Mouse (Mus musculus) liver, embryonic 15.5 days (tissue): ENCODE measurements around the gene Fbxo21. TPM values are rescaled to one million over a fixed set of nuclear protein-coding genes. Genes with fewer than 3 reads are reported as not detected.

ENCODE experiments used
- ATAC-seq: fragments of 200-750 bp; cut with Nextera tagmentation; 2 replicates; pipeline ENCODE4 v1.8.0; 2017; ENCODE audit warnings: moderate number of reproducible peaks, mild to moderate bottlenecking, moderate library complexity; ENCODE audit not compliant: insufficient read depth
- H3K27ac ChIP-seq: fragments of 300-500 bp; sonication (generic); replicated peaks from 2 replicates; pipeline ENCODE4 v1.5.1; 2015; ENCODE audit warnings: mild to moderate bottlenecking, inconsistent platforms
- H3K27me3 ChIP-seq: fragments of 300-500 bp; sonication (generic); 2 replicates; pipeline ENCODE4 v1.6.1; 2015; ENCODE audit warnings: mild to moderate bottlenecking, inconsistent platforms
- H3K36me3 ChIP-seq: fragments of 300-500 bp; sonication (generic); replicated peaks from 2 replicates; pipeline ENCODE4 v1.6.1; 2015; ENCODE audit warnings: moderate library complexity, mild to moderate bottlenecking, inconsistent platforms
- H3K4me1 ChIP-seq: fragments of 300-500 bp; sonication (generic); replicated peaks from 2 replicates; pipeline ENCODE4 v1.6.1; 2015; ENCODE audit warnings: inconsistent platforms
- H3K4me2 ChIP-seq: fragments of 300-500 bp; sonication (generic); 2 replicates; pipeline ENCODE4 v1.6.1; 2015; ENCODE audit warnings: moderate library complexity, mild to moderate bottlenecking, inconsistent platforms
- H3K4me3 ChIP-seq: fragments of 300-500 bp; sonication (generic); replicated peaks from 2 replicates; pipeline ENCODE4 v1.5.1; 2015; ENCODE audit warnings: mild to moderate bottlenecking, inconsistent platforms
- H3K9ac ChIP-seq: fragments of 300-500 bp; sonication (generic); 2 replicates; pipeline ENCODE4 v1.6.1; 2015; ENCODE audit warnings: moderate library complexity, mild to moderate bottlenecking, inconsistent platforms
- H3K9me3 ChIP-seq: fragments of 300-500 bp; sonication (generic); replicated peaks from 2 replicates; pipeline ENCODE4 v1.6.1; 2016; ENCODE audit warnings: inconsistent platforms
- WGBS: fragments of 180-500 bp; shearing (Covaris S2); methylation state at CpG from one replicate; pipeline ENCODE4 v1.1.7; 2015; ENCODE audit warnings: mixed read lengths; ENCODE audit not compliant: insufficient replicate concordance; 5-methylcytosine and 5-hydroxymethylcytosine counted together
- polyA plus RNA-seq: library from polyadenylated mRNA; unstranded; fragments of >200 nt; fragmentation: Nextera tagmentation; extraction: Ambion mirVana; gene quantifications from 2 replicates; pipeline ENCODE4 v1.2.1, GENCODE M21; 2015

Gene Fbxo21
- polyA plus RNA-seq, 1 experiment from 2014 or later: 14.2 TPM

DNA sequence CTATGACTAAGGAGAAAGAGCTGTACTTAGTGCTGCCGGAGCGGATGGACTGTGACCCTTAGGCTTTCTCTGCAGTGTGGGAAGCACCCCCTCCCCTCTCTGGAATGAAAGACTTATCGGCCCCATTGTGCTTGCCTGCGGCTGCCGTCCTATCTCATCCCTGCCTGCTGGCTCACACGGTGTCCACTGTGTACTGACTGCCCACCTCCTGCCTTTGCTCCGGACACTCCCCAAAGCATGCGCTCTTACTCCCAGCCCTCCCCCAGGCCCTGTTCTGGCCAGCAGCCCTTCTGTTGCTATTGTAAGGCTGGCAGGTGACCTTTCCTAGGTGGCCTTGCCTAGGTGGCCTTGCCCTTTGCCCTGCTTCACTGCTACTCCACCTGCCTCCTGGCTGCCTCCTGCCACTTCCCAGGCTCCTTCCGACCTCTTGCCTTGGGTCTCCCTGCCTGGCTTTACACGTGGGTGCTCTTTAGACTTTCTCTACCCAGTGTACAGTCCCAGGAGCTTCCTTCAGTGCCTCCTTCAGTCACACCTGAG lies 21.0 kb downstream of the Fbxo21 start:
- Histone ChIP-seq H3K4me1 (peaks cover 7% of the 10 kb centered on the region), H3K27ac (no peak overlapping the region; the same call in 1 of the 2 replicates), H3K4me3 (no peak overlapping the region), H3K9ac (no peak overlapping the region), H3K27me3 (no peaks in the 10 kb centered on the region), H3K9me3 (no peaks in the 10 kb centered on the region), H3K36me3 (peaks cover 23% of the 10 kb centered on the region), H3K4me2 (no peak overlapping the region)
- peak; percentile 51 for ATAC-seq
- 71% methylated on average over 10 of the region's 10 CpGs for WGBS

DNA sequence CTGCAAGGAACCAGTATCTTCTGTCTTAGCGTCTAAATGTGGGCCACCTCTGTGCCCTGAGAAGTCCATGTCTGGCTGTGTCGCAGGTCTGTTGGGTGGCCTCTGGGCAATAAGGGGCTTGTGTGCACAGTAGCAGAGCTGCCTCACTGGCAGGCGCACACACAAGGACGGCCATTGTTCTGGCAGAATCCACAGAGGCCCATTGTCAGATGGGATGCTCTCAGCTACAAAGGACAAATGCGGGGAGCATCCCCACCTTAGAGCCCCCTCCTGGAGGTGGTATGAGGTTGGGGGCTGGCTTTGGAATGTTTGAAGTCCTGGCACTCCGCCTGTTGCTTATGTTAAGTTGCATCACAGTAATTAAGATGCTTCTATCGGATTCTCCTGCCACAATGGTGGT lies 22.5 kb downstream of the Fbxo21 start:
- H3K4me1 ChIP-seq: peaks cover 7% of the 10 kb centered on the region
- no peak overlapping the region for H3K9ac ChIP-seq
- no peak overlapping the region for H3K4me3 ChIP-seq
- peaks cover 38% of the 10 kb centered on the region for H3K36me3 ChIP-seq
- no peak overlapping the region for H3K4me2 ChIP-seq
- 65% methylated on average over 7 of the region's 7 CpGs for WGBS
- no peak overlapping the region for H3K27ac ChIP-seq
- no peaks in the 10 kb centered on the region for H3K27me3 ChIP-seq
- H3K9me3 ChIP-seq: no peaks in the 10 kb centered on the region
- no peak for ATAC-seq

DNA sequence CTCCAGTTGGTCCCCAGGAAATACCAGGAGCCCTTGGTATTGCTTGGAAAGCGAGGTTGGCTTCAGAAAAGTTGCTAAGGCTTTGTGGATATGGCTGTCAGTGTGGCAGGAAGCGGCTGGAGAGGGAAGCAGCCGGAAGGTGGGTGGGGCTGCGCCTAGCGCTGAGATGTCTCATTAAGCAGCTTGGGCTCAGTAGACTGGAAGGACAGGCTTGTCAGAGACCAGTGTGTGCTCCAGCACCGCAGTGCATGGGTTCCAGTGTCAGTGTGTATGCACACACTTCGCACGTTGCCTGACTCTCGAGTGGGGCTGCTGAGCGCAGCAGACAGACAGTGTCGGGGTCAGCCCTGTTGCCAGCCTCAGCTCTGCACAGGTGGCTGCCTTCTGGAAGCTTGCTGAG lies 23.1 kb downstream of the Fbxo21 start:
- ATAC-seq: no peak
- no peak overlapping the region for H3K4me3 ChIP-seq
- H3K27ac ChIP-seq: no peak overlapping the region
- H3K36me3 ChIP-seq: peaks cover 35% of the 10 kb centered on the region
- no peak overlapping the region for H3K4me2 ChIP-seq
- no peak overlapping the region for H3K9ac ChIP-seq
- peaks cover 7% of the 10 kb centered on the region for H3K4me1 ChIP-seq
- no peaks in the 10 kb centered on the region for H3K27me3 ChIP-seq
- no peaks in the 10 kb centered on the region for H3K9me3 ChIP-seq
- 83% methylated on average over 11 of the region's 11 CpGs for WGBS

DNA sequence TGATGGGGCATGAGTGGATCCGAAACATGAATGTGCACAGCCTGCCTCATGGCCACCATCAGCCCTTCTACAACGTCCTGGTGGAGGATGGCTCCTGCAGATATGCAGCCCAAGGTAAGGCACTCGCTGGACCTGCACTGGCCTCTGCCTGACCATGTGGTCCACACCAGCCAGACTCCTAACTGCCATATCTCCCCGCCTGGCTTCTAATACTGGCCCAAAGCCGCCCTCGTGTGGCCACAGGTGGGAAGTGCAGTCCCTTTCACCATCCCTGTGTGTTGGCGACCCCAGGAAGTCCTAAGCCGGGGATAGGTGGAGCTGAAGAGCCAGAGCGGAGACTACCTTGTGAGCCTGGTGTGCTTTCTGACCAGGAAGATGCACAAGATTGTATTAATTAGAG lies 25.5 kb downstream of the Fbxo21 start:
- Histone ChIP-seq H3K9me3 (no peaks in the 10 kb centered on the region), H3K4me2 (no peak overlapping the region), H3K4me1 (peaks cover 2% of the 10 kb centered on the region), H3K9ac (no peak overlapping the region), H3K27me3 (no peaks in the 10 kb centered on the region), H3K4me3 (no peak overlapping the region), H3K27ac (no peak overlapping the region), H3K36me3 (peaks cover 37% of the 10 kb centered on the region)
- ATAC-seq: no peak
- WGBS: 35% methylated on average over 9 of the region's 9 CpGs

- no peak overlapping the region for H3K27ac ChIP-seq
- H3K4me3 ChIP-seq: no peak overlapping the region
- H3K9me3 ChIP-seq: no peaks in the 10 kb centered on the region
- H3K36me3 ChIP-seq: peaks cover 44% of the 10 kb centered on the region
- WGBS: 65% methylated on average over 8 of the region's 8 CpGs
- no peaks in the 10 kb centered on the region for H3K4me1 ChIP-seq
- no peak overlapping the region for H3K4me2 ChIP-seq
- no peak overlapping the region for H3K9ac ChIP-seq
- H3K27me3 ChIP-seq: no peaks in the 10 kb centered on the region
- no peak for ATAC-seq
Observed at GRCm38 (mm10) chr5:118004619-118005018, 28.1 kb downstream of the Fbxo21 start.

- peaks cover 41% of the 10 kb centered on the region for H3K36me3 ChIP-seq
- H3K4me1 ChIP-seq: no peaks in the 10 kb centered on the region
- WGBS: 81% methylated on average over 1 of the region's 1 CpGs
Observed at GRCm38 (mm10) chr5:118005728-118006127, 29.2 kb downstream of the Fbxo21 start.

DNA sequence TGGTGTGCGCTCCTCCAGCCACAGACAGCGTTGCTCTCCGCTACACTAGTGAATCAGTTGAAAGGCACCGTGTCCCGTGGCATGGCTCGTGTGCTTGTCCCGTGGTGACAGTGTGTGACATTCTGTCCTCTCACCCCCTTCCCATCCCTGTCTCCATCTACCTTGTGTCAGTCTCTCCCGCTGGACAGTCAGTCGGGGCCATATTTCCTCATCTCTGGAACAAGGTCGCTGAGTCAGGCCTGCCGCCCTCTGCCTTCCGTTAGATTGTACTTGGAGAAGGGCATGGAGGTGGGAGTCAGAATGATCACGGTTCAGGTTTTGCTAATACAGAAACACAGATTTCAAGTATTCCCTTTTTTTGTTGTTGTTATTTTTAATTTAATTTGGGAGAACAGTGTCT lies 31.8 kb downstream of the Fbxo21 start:
- H3K4me3 ChIP-seq: no peak overlapping the region
- no peaks in the 10 kb centered on the region for H3K9me3 ChIP-seq
- no peak overlapping the region for H3K4me2 ChIP-seq
- peaks cover 20% of the 10 kb centered on the region for H3K36me3 ChIP-seq
- no peak overlapping the region for H3K27ac ChIP-seq
- ATAC-seq: no peak
- H3K9ac ChIP-seq: no peak overlapping the region
- H3K4me1 ChIP-seq: no peaks in the 10 kb centered on the region
- WGBS: 81% methylated on average over 13 of the region's 13 CpGs
- no peaks in the 10 kb centered on the region for H3K27me3 ChIP-seq

More at GRCm38 (mm10) chr5:118005728-118006127, 29.2 kb downstream of the Fbxo21 start:
- no peaks in the 10 kb centered on the region for H3K27me3 ChIP-seq
- ATAC-seq: no peak
- no peaks in the 10 kb centered on the region for H3K9me3 ChIP-seq
- H3K4me2 ChIP-seq: no peak overlapping the region
- H3K4me3 ChIP-seq: no peak overlapping the region
- no peak overlapping the region for H3K9ac ChIP-seq
- no peak overlapping the region for H3K27ac ChIP-seq

GRCm38 (mm10) chr5:118010872-118011271 lies 34.3 kb downstream of the Fbxo21 start:
- WGBS: 75% methylated on average over 7 of the region's 7 CpGs
- H3K9me3 ChIP-seq: no peaks in the 10 kb centered on the region
- H3K36me3 ChIP-seq: peaks cover 9% of the 10 kb centered on the region
- H3K9ac ChIP-seq: no peak overlapping the region
- H3K27ac ChIP-seq: no peak overlapping the region
- no peaks in the 10 kb centered on the region for H3K4me1 ChIP-seq
- H3K4me3 ChIP-seq: no peak overlapping the region
- H3K4me2 ChIP-seq: no peak overlapping the region
- ATAC-seq: no peak
- no peaks in the 10 kb centered on the region for H3K27me3 ChIP-seq

DNA sequence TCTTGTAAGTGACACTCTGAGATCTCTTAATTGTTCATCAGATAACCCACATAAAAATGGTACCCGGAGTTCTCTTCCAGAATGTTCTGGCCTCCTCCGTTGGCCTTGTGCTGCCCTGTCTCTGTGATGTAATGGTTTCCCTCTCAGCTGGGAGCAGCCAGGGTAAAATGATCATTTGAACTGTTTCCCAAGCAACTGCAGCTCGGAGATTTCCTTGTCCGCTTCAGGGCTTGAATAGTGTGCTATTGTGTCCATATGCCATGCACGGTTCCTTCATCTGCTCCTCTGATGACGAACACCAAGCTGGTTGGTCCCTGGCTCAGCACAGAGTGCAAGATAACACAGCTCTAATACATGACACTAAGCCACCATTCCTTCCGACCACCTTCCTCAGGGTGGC lies 35.3 kb downstream of the Fbxo21 start:
- H3K4me1 ChIP-seq: no peaks in the 10 kb centered on the region
- no peak overlapping the region for H3K9ac ChIP-seq
- WGBS: 63% methylated on average over 7 of the region's 7 CpGs

DNA sequence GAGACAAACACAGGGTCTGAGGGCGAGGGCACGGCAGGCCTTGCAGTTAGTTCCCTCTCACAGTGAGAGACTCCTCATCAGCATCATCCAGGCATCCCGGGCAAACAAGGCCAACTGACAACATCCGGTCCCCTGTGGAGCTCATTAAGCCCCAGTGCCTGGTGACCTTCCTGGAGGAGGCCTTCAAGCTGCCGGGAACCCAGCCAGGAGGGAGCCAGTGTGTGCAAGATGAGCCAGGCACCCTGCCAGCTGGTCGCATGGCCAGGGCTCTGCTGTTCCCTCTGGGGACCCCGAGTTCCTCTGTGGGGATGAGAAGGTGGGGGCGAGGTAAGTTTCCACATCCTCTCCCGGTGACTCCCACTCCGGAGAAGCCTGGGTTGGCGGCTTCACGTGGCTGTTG lies 38.5 kb downstream of the Fbxo21 start:
- no peaks in the 10 kb centered on the region for H3K4me1 ChIP-seq
- no peak overlapping the region for H3K4me3 ChIP-seq
- no peaks in the 10 kb centered on the region for H3K9me3 ChIP-seq
- 25% methylated on average over 12 of the region's 12 CpGs for WGBS
- H3K36me3 ChIP-seq: no peaks in the 10 kb centered on the region
- peaks cover 3% of the 10 kb centered on the region for H3K27me3 ChIP-seq
- no peak overlapping the region for H3K4me2 ChIP-seq
- H3K27ac ChIP-seq: no peak overlapping the region
- H3K9ac ChIP-seq: no peak overlapping the region
- ATAC-seq: no peak

More for the DNA sequence above, 35.3 kb downstream of the Fbxo21 start:
- H3K36me3 ChIP-seq: peaks cover 9% of the 10 kb centered on the region
- no peaks in the 10 kb centered on the region for H3K27me3 ChIP-seq
- H3K27ac ChIP-seq: no peak overlapping the region
- no peak overlapping the region for H3K4me2 ChIP-seq
- H3K9me3 ChIP-seq: no peaks in the 10 kb centered on the region
- no peak overlapping the region for H3K4me3 ChIP-seq
- no peak for ATAC-seq

DNA sequence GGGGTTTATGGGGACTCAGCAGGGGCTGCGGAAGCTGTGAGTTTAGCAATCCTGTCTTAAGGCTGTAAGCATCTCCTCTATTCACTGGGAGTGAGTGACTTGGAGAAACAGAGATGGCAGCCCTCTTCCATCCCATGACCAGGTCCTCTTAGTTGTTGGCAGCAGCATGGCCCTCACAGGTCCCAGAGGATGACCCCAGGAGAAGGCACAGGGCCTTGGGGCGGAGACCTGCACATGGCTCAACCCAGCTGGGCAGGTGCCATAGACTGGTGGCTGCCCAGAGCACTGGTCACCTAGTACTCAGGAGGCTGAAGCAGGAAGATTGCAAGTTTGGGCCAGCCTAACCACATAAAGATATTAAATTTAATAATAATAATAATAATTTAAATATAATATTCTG lies 39.1 kb downstream of the Fbxo21 start:
- H3K9ac ChIP-seq: no peak overlapping the region
- peaks cover 3% of the 10 kb centered on the region for H3K27me3 ChIP-seq
- no peak overlapping the region for H3K27ac ChIP-seq
- ATAC-seq: no peak
- no peak overlapping the region for H3K4me2 ChIP-seq
- 72% methylated on average over 2 of the region's 2 CpGs for WGBS
- no peaks in the 10 kb centered on the region for H3K9me3 ChIP-seq
- no peaks in the 10 kb centered on the region for H3K36me3 ChIP-seq
- H3K4me3 ChIP-seq: no peak overlapping the region
- no peaks in the 10 kb centered on the region for H3K4me1 ChIP-seq

DNA sequence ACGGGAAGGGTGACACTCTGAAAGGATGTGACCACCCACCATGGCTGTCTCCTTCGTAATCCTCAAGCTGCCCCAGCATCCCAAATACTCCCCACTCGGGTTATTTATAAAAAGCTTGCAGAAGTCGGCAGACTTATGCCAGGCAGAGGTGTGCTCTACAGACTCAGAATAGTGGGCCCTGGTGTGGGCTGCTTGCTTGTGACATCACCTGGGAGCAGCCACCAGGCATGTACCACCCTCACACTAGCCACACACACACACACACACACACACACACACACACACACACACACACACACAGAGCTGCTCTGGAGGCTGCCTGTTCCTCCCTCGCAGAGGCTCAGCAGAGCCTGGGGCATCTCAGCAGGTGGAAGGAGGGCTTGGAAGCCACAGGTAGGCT lies 41.0 kb downstream of the Fbxo21 start:
- H3K9me3 ChIP-seq: no peaks in the 10 kb centered on the region
- WGBS: 50% methylated on average over 5 of the region's 5 CpGs

More for the DNA sequence above, 41.0 kb downstream of the Fbxo21 start:
- Histone ChIP-seq H3K4me2 (no peak overlapping the region), H3K4me3 (no peak overlapping the region), H3K4me1 (no peaks in the 10 kb centered on the region), H3K27ac (no peak overlapping the region), H3K36me3 (no peaks in the 10 kb centered on the region), H3K27me3 (peaks cover 3% of the 10 kb centered on the region), H3K9ac (no peak overlapping the region)
- no peak for ATAC-seq
